Mouse (Mus musculus): ENCODE measurements around the gene Itga1.

The Itga1 gene

GRCm38 (mm10) chr13:115054783-115055182 is 47.0 kb downstream of the Itga1 start:
- DNase-seq (ENCODE audit: extremely low read depth, low read depth, low spot score): no peak

GRCm38 (mm10) chr13:115052568-115052967 is 49.2 kb downstream of the Itga1 start:
- DNase-seq (ENCODE audit: extremely low read depth, low read depth, low spot score): no peak

- no peak for DNase-seq (ENCODE audit: extremely low read depth, low read depth, low spot score)
These were observed 50.9 kb downstream of the Itga1 start for GRCm38 (mm10) chr13:115050660-115051559.

- no peak for DNase-seq (ENCODE audit: extremely low read depth, low read depth, low spot score)
These were observed 59.1 kb downstream of the Itga1 start for GRCm38 (mm10) chr13:115042652-115043051.

- DNase-seq (ENCODE audit: extremely low read depth, low read depth, low spot score): no peak
These were observed 64.5 kb downstream of the Itga1 start for GRCm38 (mm10) chr13:115037304-115037703.

- no peak for DNase-seq (ENCODE audit: extremely low read depth, low read depth, low spot score)
These were observed 66.4 kb downstream of the Itga1 start for GRCm38 (mm10) chr13:115035387-115035786.

- DNase-seq (ENCODE audit: extremely low read depth, low read depth, low spot score): no peak
These were observed 68.6 kb downstream of the Itga1 start for GRCm38 (mm10) chr13:115033135-115033534.

GRCm38 (mm10) chr13:115031177-115032000 is 70.4 kb downstream of the Itga1 start:
- DNase-seq (ENCODE audit: extremely low read depth, low read depth, low spot score): peak; percentile 43

GRCm38 (mm10) chr13:115025394-115025793 is 76.4 kb downstream of the Itga1 start:
- DNase-seq (ENCODE audit: extremely low read depth, low read depth, low spot score): no peak

- no peak for DNase-seq (ENCODE audit: extremely low read depth, low read depth, low spot score)
These were observed 79.5 kb downstream of the Itga1 start for GRCm38 (mm10) chr13:115022117-115022787.

GRCm38 (mm10) chr13:115021411-115021810 is 80.4 kb downstream of the Itga1 start:
- no peak for DNase-seq (ENCODE audit: extremely low read depth, low read depth, low spot score)

- DNase-seq (ENCODE audit: extremely low read depth, low read depth, low spot score): no peak
These were observed 81.0 kb downstream of the Itga1 start for GRCm38 (mm10) chr13:115020727-115021126.

- no peak for DNase-seq (ENCODE audit: extremely low read depth, low read depth, low spot score)
These were observed 84.2 kb downstream of the Itga1 start for GRCm38 (mm10) chr13:115017545-115017944.

GRCm38 (mm10) chr13:115011547-115011946 is 90.2 kb downstream of the Itga1 start:
- no peak for DNase-seq (ENCODE audit: extremely low read depth, low read depth, low spot score)

GRCm38 (mm10) chr13:115006213-115006835 is 95.4 kb downstream of the Itga1 start:
- DNase-seq (ENCODE audit: extremely low read depth, low read depth, low spot score): peak; percentile 51

- DNase-seq (ENCODE audit: extremely low read depth, low read depth, low spot score): no peak
These were observed 96.4 kb downstream of the Itga1 start for GRCm38 (mm10) chr13:115005342-115005741.

GRCm38 (mm10) chr13:115003444-115004053 is 98.2 kb downstream of the Itga1 start:
- no peak for DNase-seq (ENCODE audit: extremely low read depth, low read depth, low spot score)

GRCm38 (mm10) chr13:115002837-115003236 is 98.9 kb downstream of the Itga1 start:
- DNase-seq (ENCODE audit: extremely low read depth, low read depth, low spot score): no peak

GRCm38 (mm10) chr13:115002155-115002554 is 99.6 kb downstream of the Itga1 start:
- DNase-seq (ENCODE audit: extremely low read depth, low read depth, low spot score): no peak

- no peak for DNase-seq (ENCODE audit: extremely low read depth, low read depth, low spot score)
These were observed 102.2 kb downstream of the Itga1 start for GRCm38 (mm10) chr13:114999582-114999981.
